Mouse (Mus musculus): ENCODE data around the gene Glud1. TPM values are rescaled to one million over a fixed set of nuclear protein-coding genes. Genes with fewer than 3 reads are reported as not detected.

Glud1 gene
- total and polyA plus RNA-seq, 3 experiments = 87.3 to 143 (median 116) TPM

DNA sequence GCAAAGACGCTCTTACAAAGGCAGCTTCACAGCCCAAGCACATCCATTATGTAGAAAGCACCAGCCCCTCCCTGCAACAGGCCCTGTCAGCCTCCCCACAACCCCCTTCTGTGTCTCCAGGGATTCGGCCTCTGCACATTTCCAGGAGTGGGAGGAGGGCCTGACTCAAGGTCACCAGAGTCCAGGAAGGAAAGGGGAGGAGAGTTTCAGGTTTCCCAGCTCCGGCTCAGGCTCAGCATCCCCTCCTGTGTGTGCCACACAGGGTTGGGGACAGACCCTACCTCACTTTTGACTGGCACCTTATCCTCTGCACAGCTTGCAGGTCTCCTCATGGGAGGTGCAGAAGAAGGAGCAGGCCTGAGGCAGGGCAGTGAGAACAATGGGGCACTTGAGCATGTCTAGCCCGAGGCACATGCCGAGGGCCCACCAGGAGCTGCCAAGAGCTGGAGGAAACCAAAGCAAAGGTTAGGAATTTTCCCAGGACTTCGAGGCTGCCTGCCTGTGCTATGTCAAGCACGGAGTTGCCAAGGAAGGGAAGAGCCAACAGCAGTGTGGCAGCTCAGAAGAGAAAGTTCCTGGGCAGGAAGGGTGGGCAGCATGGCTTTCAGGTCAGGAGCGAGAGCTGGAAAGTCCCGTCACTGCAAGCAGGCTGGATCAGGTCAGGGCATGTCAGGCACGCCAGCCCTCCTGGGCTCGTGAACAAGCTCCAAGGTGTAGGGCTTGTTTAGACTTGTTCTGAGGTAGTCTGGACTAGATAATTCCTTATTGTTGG is 68.2 kb downstream of the Glud1 start:
- H3K9ac ChIP-seq (ENCODE audit: insufficient read depth, low read depth) = no peak overlapping the region
- DNase-seq (ENCODE audit: extremely low read depth) = no peak
- TF ChIP-seq IRF4 (IDR thresholded peaks at IDR 0.05; ENCODE audit: low read depth, low read length) (peak; percentile 60; the same call in 1 of the 2 replicates), ZMIZ1 (IDR thresholded peaks at IDR 0.05; ENCODE audit: low read depth, low read length) (no peak), ZKSCAN1 (IDR thresholded peaks at IDR 0.05; ENCODE audit: borderline replicate concordance, low read depth, low read length) (no peak), CHD2 (IDR thresholded peaks at IDR 0.05; ENCODE audit: low read length) (peak; percentile 22; the same call in 1 of the 2 replicates), MAX (IDR thresholded peaks at IDR 0.05; ENCODE audit: low read length) (peak; percentile 46; the same call in 1 of the 2 replicates), CHD1 (IDR thresholded peaks at IDR 0.05; ENCODE audit: low read depth, low read length) (peak; percentile 99), ELF1 (IDR thresholded peaks at IDR 0.05; ENCODE audit: low read depth, low read length) (peak; percentile 29; the same call in 1 of the 2 replicates), EP300 (IDR thresholded peaks at IDR 0.05; ENCODE audit: low read length) (peak; percentile 50), ETS1 (conservative IDR thresholded peaks at IDR 0.05; ENCODE audit: low read depth, low read length) (no peak; the same call in 1 of the 2 replicates), MYC (IDR thresholded peaks at IDR 0.05; ENCODE audit: low read depth, low read length) (0 out of 2 replicates have a peak, but pooled peaks have one; percentile 31), E2F4 (IDR thresholded peaks at IDR 0.05; ENCODE audit: insufficient replicate concordance, low read depth, low read length) (no peak), MAZ (IDR thresholded peaks at IDR 0.05; ENCODE audit: low read depth, low read length) (0 out of 2 replicates have a peak, but pooled peaks have one; percentile 39), MEF2A (IDR thresholded peaks at IDR 0.05; ENCODE audit: borderline replicate concordance, low read depth, low read length) (peak; percentile 52; the same call in 1 of the 2 replicates), BHLHE40 (IDR thresholded peaks at IDR 0.05; ENCODE audit: low read depth, low read length) (peak; percentile 79), TCF12 (IDR thresholded peaks at IDR 0.05; ENCODE audit: low read depth, low read length) (peak; percentile 61; the same call in 1 of the 2 replicates)
- no peaks in the 10 kb centered on the region for H3K36me3 ChIP-seq (replicated peaks in 1 of 2; ENCODE audit: control insufficient read depth in 1 of 2, insufficient read depth in 1 of 2, low read length in 1 of 2)
- H3K4me2 ChIP-seq (ENCODE audit: insufficient read depth, low read depth, poor library complexity, severe bottlenecking) = no peak overlapping the region
- no peak overlapping the region for H3K4me3 ChIP-seq (replicated peaks in 1 of 3; ENCODE audit: low read depth in 2 of 3, low read length in 2 of 3, poor library complexity in 1 of 3)
- dilution Hi-C loops (cut with MboI; ENCODE audit: extremely low pct_ligation_motif_present, extremely low pct_unique_long_range_greater_than_20kb, low sequenced_read_pairs) (no loop called here), in situ Hi-C loops (cut with MboI; ENCODE audit: low pct_ligation_motif_present, low pct_unique_long_range_greater_than_20kb, low sequenced_read_pairs) (loop anchor here (10.0 kb wide), 2 partner anchors 186 to 294 kb away; partner anchors contain the start of gene Anxa8)
- H3K4me1 ChIP-seq (ENCODE audit: control insufficient read depth in 1 of 2, insufficient read depth in 2 of 2) = peaks cover 9 to 20% of the 10 kb centered on the region in 2 experiments
- no peak overlapping the region for H3K27ac ChIP-seq (ENCODE audit: insufficient read depth, low read depth)
- no peaks in the 10 kb centered on the region for H3K27me3 ChIP-seq (replicated peaks)
- no peaks in the 10 kb centered on the region for H3K79me2 ChIP-seq (replicated peaks; ENCODE audit: control insufficient read depth, extremely low read depth, insufficient read depth, poor library complexity, severe bottlenecking)
- no peaks in the 10 kb centered on the region for H3K9me3 ChIP-seq (replicated peaks; ENCODE audit: low read length)

- H3K27ac ChIP-seq (ENCODE audit: insufficient read depth, low read depth) = no peak overlapping the region
- in situ Hi-C loops (cut with MboI; ENCODE audit: low pct_ligation_motif_present, low pct_unique_long_range_greater_than_20kb, low sequenced_read_pairs) = no loop called here
- H3K4me2 ChIP-seq (ENCODE audit: insufficient read depth, low read depth, poor library complexity, severe bottlenecking) = no peak overlapping the region
- H3K9me3 ChIP-seq (replicated peaks; ENCODE audit: low read length) = no peaks in the 10 kb centered on the region
- DNase-seq (ENCODE audit: extremely low read depth) = peak; percentile 24
- TF ChIP-seq RCOR1 (conservative IDR thresholded peaks at IDR 0.05; ENCODE audit: low read depth, low read length) = no peak
- TF ChIP-seq E2F4 (IDR thresholded peaks at IDR 0.05; ENCODE audit: insufficient replicate concordance, low read depth, low read length) = no peak
- TF ChIP-seq ZNF384 (IDR thresholded peaks at IDR 0.05; ENCODE audit: low read depth, low read length) = peak; percentile 71
- TF ChIP-seq ZC3H11A (IDR thresholded peaks at IDR 0.05; ENCODE audit: low read depth, low read length) = no peak
- TF ChIP-seq TCF12 (IDR thresholded peaks at IDR 0.05; ENCODE audit: low read depth, low read length) = no peak
- TF ChIP-seq USF2 (conservative IDR thresholded peaks at IDR 0.05; ENCODE audit: low read depth, low read length) = no peak
- no peak for TF ChIP-seq IRF4 (IDR thresholded peaks at IDR 0.05; ENCODE audit: low read depth, low read length)
- TF ChIP-seq JUND (conservative IDR thresholded peaks at IDR 0.05; ENCODE audit: low read depth, low read length) = peak; percentile 36; the same call in 1 of the 2 replicates
- no peak for TF ChIP-seq CHD2 (IDR thresholded peaks at IDR 0.05; ENCODE audit: low read length)
- no peak for TF ChIP-seq RAD21 (IDR thresholded peaks at IDR 0.05; ENCODE audit: low read depth, low read length)
- TF ChIP-seq EP300 (IDR thresholded peaks at IDR 0.05; ENCODE audit: low read length) = no peak
- TF ChIP-seq CHD1 (IDR thresholded peaks at IDR 0.05; ENCODE audit: low read depth, low read length) = no peak
- no peak for TF ChIP-seq KAT2A (IDR thresholded peaks at IDR 0.05; ENCODE audit: insufficient replicate concordance, low read length)
- TF ChIP-seq MXI1 (IDR thresholded peaks at IDR 0.05; ENCODE audit: low read depth, low read length) = no peak
- peak; percentile 83 for TF ChIP-seq MEF2A (IDR thresholded peaks at IDR 0.05; ENCODE audit: borderline replicate concordance, low read depth, low read length)
- TF ChIP-seq TBP (conservative IDR thresholded peaks at IDR 0.05; ENCODE audit: low read depth, low read length) = no peak
- TF ChIP-seq GABPA (IDR thresholded peaks at IDR 0.05; ENCODE audit: insufficient replicate concordance, low read depth, low read length) = no peak
- H3K4me3 ChIP-seq (replicated peaks in 1 of 3; ENCODE audit: low read depth in 2 of 3, low read length in 2 of 3, poor library complexity in 1 of 3) = no peak overlapping the region
- no peaks in the 10 kb centered on the region for H3K36me3 ChIP-seq (replicated peaks in 1 of 2; ENCODE audit: control insufficient read depth in 1 of 2, insufficient read depth in 1 of 2, low read length in 1 of 2)
- H3K79me2 ChIP-seq (replicated peaks; ENCODE audit: control insufficient read depth, extremely low read depth, insufficient read depth, poor library complexity, severe bottlenecking) = no peaks in the 10 kb centered on the region
- dilution Hi-C loops (cut with MboI; ENCODE audit: extremely low pct_ligation_motif_present, extremely low pct_unique_long_range_greater_than_20kb, low sequenced_read_pairs) = no loop called here
- no peak overlapping the region for H3K9ac ChIP-seq (ENCODE audit: insufficient read depth, low read depth)
- H3K27me3 ChIP-seq (replicated peaks) = no peaks in the 10 kb centered on the region
- peaks cover 9 to 20% of the 10 kb centered on the region in 2 experiments for H3K4me1 ChIP-seq (ENCODE audit: control insufficient read depth in 1 of 2, insufficient read depth in 2 of 2)
These were observed 72.6 kb downstream of the Glud1 start for GRCm38 (mm10) chr14:34382921-34383704.
